Mouse (Mus musculus): ENCODE measurements around the gene Slc2a13.

Gene Slc2a13

GRCm38 (mm10) chr15:91304296-91304852, 268.7 kb downstream of the Slc2a13 start:
- Histone ChIP-seq H3K9me3 (ENCODE audit: low read length) (no peaks in the 10 kb centered on the region), H3K4me3 (replicated peaks; ENCODE audit: low read length) (no peak overlapping the region), H3K4me1 (replicated peaks; ENCODE audit: low read depth, low read length) (no peaks in the 10 kb centered on the region), H3K36me3 (ENCODE audit: insufficient read depth, low read length) (no peaks in the 10 kb centered on the region), H3K27me3 (ENCODE audit: insufficient read depth, low read length) (no peaks in the 10 kb centered on the region)
- TF ChIP-seq NANOG (IDR thresholded peaks at IDR 0.05; ENCODE audit: borderline replicate concordance, low read length) (no peak), POU5F1 (IDR thresholded peaks at IDR 0.05; ENCODE audit: borderline replicate concordance, low read length) (no peak), CTCF (conservative IDR thresholded peaks at IDR 0.05; ENCODE audit: low read length) (peak; percentile 63)

- TF ChIP-seq CTCF (conservative IDR thresholded peaks at IDR 0.05; ENCODE audit: low read length) (peak; percentile 87), POU5F1 (IDR thresholded peaks at IDR 0.05; ENCODE audit: borderline replicate concordance, low read length) (no peak), NANOG (IDR thresholded peaks at IDR 0.05; ENCODE audit: borderline replicate concordance, low read length) (no peak)
- H3K4me1 ChIP-seq (replicated peaks; ENCODE audit: low read depth, low read length) = no peaks in the 10 kb centered on the region
- no peaks in the 10 kb centered on the region for H3K9me3 ChIP-seq (ENCODE audit: low read length)
- no peak overlapping the region for H3K4me3 ChIP-seq (replicated peaks; ENCODE audit: low read length)
- no peaks in the 10 kb centered on the region for H3K27me3 ChIP-seq (ENCODE audit: insufficient read depth, low read length)
- no peaks in the 10 kb centered on the region for H3K36me3 ChIP-seq (ENCODE audit: insufficient read depth, low read length)
These were observed 271.7 kb downstream of the Slc2a13 start for GRCm38 (mm10) chr15:91301366-91301765.

- Histone ChIP-seq H3K9me3 (ENCODE audit: low read length) (no peaks in the 10 kb centered on the region), H3K4me3 (replicated peaks; ENCODE audit: low read length) (no peak overlapping the region), H3K27me3 (ENCODE audit: insufficient read depth, low read length) (no peaks in the 10 kb centered on the region), H3K4me1 (replicated peaks; ENCODE audit: low read depth, low read length) (no peaks in the 10 kb centered on the region), H3K36me3 (ENCODE audit: insufficient read depth, low read length) (no peaks in the 10 kb centered on the region)
- no peak for TF ChIP-seq POU5F1 (IDR thresholded peaks at IDR 0.05; ENCODE audit: borderline replicate concordance, low read length)
- no peak for TF ChIP-seq NANOG (IDR thresholded peaks at IDR 0.05; ENCODE audit: borderline replicate concordance, low read length)
- TF ChIP-seq CTCF (conservative IDR thresholded peaks at IDR 0.05; ENCODE audit: low read length) = no peak
These were observed 273.7 kb downstream of the Slc2a13 start for GRCm38 (mm10) chr15:91299319-91299835.

GRCm38 (mm10) chr15:91283418-91283817, 289.6 kb downstream of the Slc2a13 start:
- Histone ChIP-seq H3K27me3 (ENCODE audit: insufficient read depth, low read length) (no peaks in the 10 kb centered on the region), H3K9me3 (ENCODE audit: low read length) (peaks cover 33% of the 10 kb centered on the region), H3K36me3 (ENCODE audit: insufficient read depth, low read length) (no peaks in the 10 kb centered on the region; the same call in 1 of the 2 replicates), H3K4me1 (replicated peaks; ENCODE audit: low read depth, low read length) (no peaks in the 10 kb centered on the region; the same call in 1 of the 2 replicates), H3K4me3 (replicated peaks; ENCODE audit: low read length) (no peak overlapping the region)
- no peak for TF ChIP-seq POU5F1 (IDR thresholded peaks at IDR 0.05; ENCODE audit: borderline replicate concordance, low read length)
- TF ChIP-seq CTCF (conservative IDR thresholded peaks at IDR 0.05; ENCODE audit: low read length) = no peak
- no peak for TF ChIP-seq NANOG (IDR thresholded peaks at IDR 0.05; ENCODE audit: borderline replicate concordance, low read length)

GRCm38 (mm10) chr15:91282822-91283221, 290.2 kb downstream of the Slc2a13 start:
- TF ChIP-seq NANOG (IDR thresholded peaks at IDR 0.05; ENCODE audit: borderline replicate concordance, low read length) = no peak
- TF ChIP-seq CTCF (conservative IDR thresholded peaks at IDR 0.05; ENCODE audit: low read length) = no peak
- TF ChIP-seq POU5F1 (IDR thresholded peaks at IDR 0.05; ENCODE audit: borderline replicate concordance, low read length) = no peak
- H3K9me3 ChIP-seq (ENCODE audit: low read length) = peaks cover 27% of the 10 kb centered on the region
- no peaks in the 10 kb centered on the region; the same call in 1 of the 2 replicates for H3K36me3 ChIP-seq (ENCODE audit: insufficient read depth, low read length)
- no peaks in the 10 kb centered on the region; the same call in 1 of the 2 replicates for H3K4me1 ChIP-seq (replicated peaks; ENCODE audit: low read depth, low read length)
- H3K4me3 ChIP-seq (replicated peaks; ENCODE audit: low read length) = no peak overlapping the region
- H3K27me3 ChIP-seq (ENCODE audit: insufficient read depth, low read length) = no peaks in the 10 kb centered on the region

- H3K9me3 ChIP-seq (ENCODE audit: low read length) = peaks cover 14% of the 10 kb centered on the region
- H3K36me3 ChIP-seq (ENCODE audit: insufficient read depth, low read length) = no peaks in the 10 kb centered on the region
- no peaks in the 10 kb centered on the region for H3K27me3 ChIP-seq (ENCODE audit: insufficient read depth, low read length)
- TF ChIP-seq CTCF (conservative IDR thresholded peaks at IDR 0.05; ENCODE audit: low read length) (no peak), NANOG (IDR thresholded peaks at IDR 0.05; ENCODE audit: borderline replicate concordance, low read length) (no peak), POU5F1 (IDR thresholded peaks at IDR 0.05; ENCODE audit: borderline replicate concordance, low read length) (no peak)
- H3K4me1 ChIP-seq (replicated peaks; ENCODE audit: low read depth, low read length) = no peaks in the 10 kb centered on the region; the same call in 1 of the 2 replicates
- H3K4me3 ChIP-seq (replicated peaks; ENCODE audit: low read length) = no peak overlapping the region
These were observed 291.5 kb downstream of the Slc2a13 start for GRCm38 (mm10) chr15:91281521-91281920.

GRCm38 (mm10) chr15:91279571-91279970, 293.5 kb downstream of the Slc2a13 start:
- H3K27me3 ChIP-seq (ENCODE audit: insufficient read depth, low read length) = no peaks in the 10 kb centered on the region
- H3K4me3 ChIP-seq (replicated peaks; ENCODE audit: low read length) = no peak overlapping the region
- no peaks in the 10 kb centered on the region; the same call in none of the 2 replicates for H3K4me1 ChIP-seq (replicated peaks; ENCODE audit: low read depth, low read length)
- no peaks in the 10 kb centered on the region for H3K36me3 ChIP-seq (ENCODE audit: insufficient read depth, low read length)
- TF ChIP-seq CTCF (conservative IDR thresholded peaks at IDR 0.05; ENCODE audit: low read length) (no peak), POU5F1 (IDR thresholded peaks at IDR 0.05; ENCODE audit: borderline replicate concordance, low read length) (no peak)
- no peaks in the 10 kb centered on the region for H3K9me3 ChIP-seq (ENCODE audit: low read length)

GRCm38 (mm10) chr15:91275961-91276360, 297.1 kb downstream of the Slc2a13 start:
- Histone ChIP-seq H3K27me3 (ENCODE audit: insufficient read depth, low read length) (no peaks in the 10 kb centered on the region), H3K4me1 (replicated peaks; ENCODE audit: low read depth, low read length) (peaks cover 6% of the 10 kb centered on the region), H3K36me3 (ENCODE audit: insufficient read depth, low read length) (no peaks in the 10 kb centered on the region), H3K4me3 (replicated peaks; ENCODE audit: low read length) (no peak overlapping the region), H3K9me3 (ENCODE audit: low read length) (no peaks in the 10 kb centered on the region)
- TF ChIP-seq CTCF (conservative IDR thresholded peaks at IDR 0.05; ENCODE audit: low read length) = no peak
- TF ChIP-seq POU5F1 (IDR thresholded peaks at IDR 0.05; ENCODE audit: borderline replicate concordance, low read length) = no peak
- TF ChIP-seq NANOG (IDR thresholded peaks at IDR 0.05; ENCODE audit: borderline replicate concordance, low read length) = no peak

GRCm38 (mm10) chr15:91268532-91268931, 304.5 kb downstream of the Slc2a13 start:
- Histone ChIP-seq H3K4me3 (replicated peaks; ENCODE audit: low read length) (no peak overlapping the region), H3K4me1 (replicated peaks; ENCODE audit: low read depth, low read length) (peaks cover 14% of the 10 kb centered on the region), H3K27me3 (ENCODE audit: insufficient read depth, low read length) (no peaks in the 10 kb centered on the region), H3K9me3 (ENCODE audit: low read length) (no peaks in the 10 kb centered on the region), H3K36me3 (ENCODE audit: insufficient read depth, low read length) (no peaks in the 10 kb centered on the region)
- TF ChIP-seq NANOG (IDR thresholded peaks at IDR 0.05; ENCODE audit: borderline replicate concordance, low read length) (no peak), CTCF (conservative IDR thresholded peaks at IDR 0.05; ENCODE audit: low read length) (no peak), POU5F1 (IDR thresholded peaks at IDR 0.05; ENCODE audit: borderline replicate concordance, low read length) (no peak)
